Mouse (Mus musculus): ENCODE results near the gene Mark2.

DNA sequence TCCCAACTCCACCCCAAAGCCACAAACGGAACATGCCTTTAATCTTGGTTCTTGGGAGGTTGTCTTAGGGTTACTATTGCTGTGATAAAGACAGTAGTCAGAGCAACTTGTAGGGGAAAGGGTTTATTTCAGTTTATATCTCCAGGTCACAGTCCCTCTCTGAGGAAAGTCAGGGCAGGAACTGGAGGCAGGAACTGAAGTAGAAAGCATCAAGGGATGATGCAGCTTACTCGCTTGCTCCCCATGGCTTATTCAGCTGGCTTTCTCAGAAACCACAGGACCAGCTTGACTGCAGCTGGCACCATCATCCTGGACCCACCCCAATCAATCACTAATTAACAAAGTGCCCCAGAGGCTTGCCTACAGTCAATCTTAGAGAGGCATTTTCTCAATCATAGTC lies 28.0 kb downstream of the Mark2 start:
- no peak for TF ChIP-seq TAL1 (IDR thresholded peaks at IDR 0.05; ENCODE audit: low read length)
- TF ChIP-seq GATA1 (IDR thresholded peaks at IDR 0.05; ENCODE audit: low read length) = no peak

Measured in erythroblast, embryonic 14.5 days (primary cell).